17 mouse cellular contexts compared by ENCODE assay signal in genomic region chr13:111655856-111656255, GRCm38 (mm10). TPM values are rescaled to one million over a fixed set of nuclear protein-coding genes. Genes with fewer than 3 reads are reported as not detected.
DNase-seq lines count a peak whose midpoint lies in the region; ATAC-seq and TF ChIP-seq lines count a peak whose summit lies in the region.
"Had no signal": no experiment of that assay in that cellular context is flagged by ENCODE, and none has a peak within 500 bp of the region (broad histone marks: within the 10 kb centered on the region; RNA-seq: fewer than 3 reads in every experiment).

No protein-coding gene starts in this region.

- peak; percentile 24 to 37 for DNase-seq in spleen, postnatal 36 days (ENCODE audit: low spot score in 2 of 2)
- no peak for DNase-seq in spleen, adult 18-20 months
- DNase-seq in neural tube, embryonic 10.5 days (ENCODE audit: extremely low spot score, low spot score), result no peak
- DNase-seq in cerebellum, postnatal 36 days, result no peak
- no peak for DNase-seq in kidney, adult 11 months
- DNase-seq in lung, adult 2 months, result no peak
- DNase-seq: adrenal gland, postnatal 10 days; cerebellum, postnatal 25 days; forebrain, postnatal 0 days; heart, adult 2 months; kidney, postnatal 25 days; lung, postnatal 36 days; right cerebral cortex, postnatal 4 days had no signal

- no peaks in the 10 kb centered on the region for H3K4me1 ChIP-seq in lung, adult 2 months (ENCODE audit: control insufficient read depth, insufficient read depth, low read length)

- peak; percentile 72 to 77 for ATAC-seq in hematopoietic stem cell, adult 5-6 weeks (replicated peaks in 1 of 2; ENCODE audit: insufficient read depth in 1 of 2, low FRiP score in 2 of 2, low TSS enrichment in 1 of 2, low read depth in 1 of 2, poor library complexity in 2 of 2, severe bottlenecking in 2 of 2)
- ATAC-seq in megakaryocyte-erythroid progenitor cell, adult 5-6 weeks (replicated peaks; ENCODE audit: low FRiP score, low TSS enrichment, poor library complexity, severe bottlenecking), result peak; percentile 26; the same call in 1 of the 2 replicates
- ATAC-seq: forebrain, postnatal 0 days; Patski had no signal

- 55% methylated on average over 2 of the region's 2 CpGs for WGBS in lung, adult 2 months

- no peak for TF ChIP-seq CTCF in lung, adult 2 months (IDR thresholded peaks at IDR 0.05; ENCODE audit: insufficient read depth, low read length)

- TF ChIP-seq POLR2A in lung, adult 2 months (IDR thresholded peaks at IDR 0.05; ENCODE audit: borderline replicate concordance, extremely low read depth, low read depth, low read length), result no peak

- H3K4me3 ChIP-seq in lung, adult 2 months (replicated peaks; ENCODE audit: extremely low read depth, low read depth, low read length), result no peak overlapping the region
- H3K4me3 ChIP-seq: heart, adult 2 months; intestine, embryonic 15.5 days had no signal

RNA-seq across cellular contexts. Expression of gene Mier3, which starts 24.9 kb away (rescaled TPM):
- total RNA-seq in hematopoietic stem cell, adult 5-6 weeks (2017), result 65.0 and 80.4 TPM in 2 replicates
- 45.5 and 50.6 TPM in 2 replicates for total RNA-seq in megakaryocyte-erythroid progenitor cell, adult 5-6 weeks (2014; fragmentation: Nextera tagmentation)
- 50.5 and 51.0 TPM in 2 replicates for total RNA-seq in megakaryocyte-erythroid progenitor cell, adult 5-6 weeks (2017)
- polyA plus RNA-seq in lung, adult 2 months (2012; rRNA removed), result 3.7 and 4.9 TPM in 2 replicates

Comparison
In these comparisons a context has a peak if more than half of its experiments do, and no peak if none do; other contexts are left out.
1. DNase-seq: peak in spleen, postnatal 36 days (2 of 2); none in spleen, adult 18-20 months (0 of 2), neural tube, embryonic 10.5 days (single experiment), cerebellum, postnatal 36 days (0 of 2), kidney, adult 11 months (single experiment) and lung, adult 2 months (single experiment).